Mouse (Mus musculus): Measurements from ENCODE around the gene Map3k14. TPM values are rescaled to one million over a fixed set of nuclear protein-coding genes. Genes with fewer than 3 reads are reported as not detected.

Gene Map3k14
- total and polyA plus RNA-seq, 3 experiments, result 0.39 to 0.99 TPM; not detected in 1

GRCm38 (mm10) chr11:103262412-103263267 is 4.6 kb downstream of the Map3k14 start:
- Histone ChIP-seq H3K9me3 (replicated peaks; ENCODE audit: insufficient read depth, low read length) (no peaks in the 10 kb centered on the region), H3K4me1 (ENCODE audit: control insufficient read depth in 1 of 2, insufficient read depth in 2 of 2, low read length in 2 of 2) (peaks cover 9 to 30% of the 10 kb centered on the region in 2 experiments), H3K9ac (ENCODE audit: control insufficient read depth, low read depth, low read length, poor library complexity, severe bottlenecking) (no peak overlapping the region), H3K4me3 (ENCODE audit: control insufficient read depth in 1 of 2, insufficient read depth in 1 of 2, low read depth in 2 of 2, low read length in 2 of 2) (no peak overlapping the region), H3K27ac (ENCODE audit: control insufficient read depth, low read depth, low read length) (no peak overlapping the region), H3K27me3 (ENCODE audit: control insufficient read depth in 1 of 2, insufficient read depth in 2 of 2, low read length in 2 of 2) (no peaks in the 10 kb centered on the region), H3K79me2 (ENCODE audit: control insufficient read depth, insufficient read depth, low read length, poor library complexity) (no peaks in the 10 kb centered on the region; the same call in 1 of the 2 replicates), H3K36me3 (ENCODE audit: control insufficient read depth in 1 of 2, insufficient read depth in 2 of 2, low read length in 2 of 2) (peaks cover 0 to 27% of the 10 kb centered on the region in 2 experiments; a peak in 2 of 4 replicates)
- TF ChIP-seq MXI1 (IDR thresholded peaks at IDR 0.05; ENCODE audit: low read depth, low read length), result no peak
- no peak for TF ChIP-seq CHD1 (IDR thresholded peaks at IDR 0.05; ENCODE audit: low read depth, low read length)
- no peak for TF ChIP-seq ETS1 (IDR thresholded peaks at IDR 0.05; ENCODE audit: low read depth, low read length)
- no peak for TF ChIP-seq HCFC1 (IDR thresholded peaks at IDR 0.05; ENCODE audit: low read depth, low read length)
- no peak for TF ChIP-seq NRF1 (IDR thresholded peaks at IDR 0.05; ENCODE audit: insufficient read depth, low read depth, low read length, poor library complexity, severe bottlenecking)
- no peak for TF ChIP-seq GABPA (IDR thresholded peaks at IDR 0.05; ENCODE audit: low read depth, low read length)
- no peak for DNase-seq (ENCODE audit: low read depth, low spot score)

- TF ChIP-seq CTCF (IDR thresholded peaks at IDR 0.05 in 2 of 3, conservative IDR thresholded peaks at IDR 0.05 in 1 of 3; ENCODE audit: control insufficient read depth in 1 of 3, insufficient read depth in 1 of 3, low read depth in 2 of 3, low read length in 3 of 3, poor library complexity in 1 of 3, severe bottlenecking in 1 of 3) (no peak), ZC3H11A (IDR thresholded peaks at IDR 0.05; ENCODE audit: low read depth, low read length) (no peak), ETS1 (IDR thresholded peaks at IDR 0.05; ENCODE audit: low read depth, low read length) (no peak), KAT2A (conservative IDR thresholded peaks at IDR 0.05; ENCODE audit: low read depth, low read length) (no peak), ELF1 (IDR thresholded peaks at IDR 0.05; ENCODE audit: low read depth, low read length) (no peak), MYC (IDR thresholded peaks at IDR 0.05; ENCODE audit: low read depth, low read length) (no peak), POLR2AphosphoS2 (IDR thresholded peaks at IDR 0.05; ENCODE audit: low read length) (no peak), SIN3A (IDR thresholded peaks at IDR 0.05; ENCODE audit: low read length) (no peak), POLR2A (IDR thresholded peaks at IDR 0.05; ENCODE audit: control insufficient read depth in 1 of 2, insufficient read depth in 1 of 2, low read depth in 1 of 2, low read length in 2 of 2, poor library complexity in 1 of 2) (no peak), TAL1 (IDR thresholded peaks at IDR 0.05; ENCODE audit: low read length) (no peak), USF1 (IDR thresholded peaks at IDR 0.05; ENCODE audit: low read depth, low read length) (no peak), MAX (IDR thresholded peaks at IDR 0.05; ENCODE audit: low read length) (no peak), MEF2A (IDR thresholded peaks at IDR 0.05; ENCODE audit: extremely low read depth, insufficient replicate concordance, low read depth, low read length, poor library complexity, severe bottlenecking) (no peak), CHD2 (IDR thresholded peaks at IDR 0.05; ENCODE audit: low read length) (no peak), USF2 (IDR thresholded peaks at IDR 0.05; ENCODE audit: borderline replicate concordance in 1 of 2, insufficient read depth in 1 of 2, low read depth in 1 of 2, low read length in 2 of 2) (no peak), EP300 (IDR thresholded peaks at IDR 0.05; ENCODE audit: low read depth in 1 of 2, low read length in 2 of 2) (no peak), MYB (IDR thresholded peaks at IDR 0.05; ENCODE audit: low read depth, low read length) (no peak), RAD21 (IDR thresholded peaks at IDR 0.05; ENCODE audit: low read depth, low read length) (no peak), TBP (IDR thresholded peaks at IDR 0.05; ENCODE audit: low read depth, low read length) (no peak), NELFE (IDR thresholded peaks at IDR 0.05; ENCODE audit: low read depth, low read length) (no peak)
- no peaks in the 10 kb centered on the region for H3K27me3 ChIP-seq (ENCODE audit: control insufficient read depth in 1 of 2, insufficient read depth in 2 of 2, low read length in 2 of 2)
- DNase-seq (ENCODE audit: low read depth, low spot score), result no peak
- H3K9ac ChIP-seq (ENCODE audit: control insufficient read depth, low read depth, low read length, poor library complexity, severe bottlenecking), result no peak overlapping the region
- peaks cover 9 to 34% of the 10 kb centered on the region in 2 experiments for H3K4me1 ChIP-seq (ENCODE audit: control insufficient read depth in 1 of 2, insufficient read depth in 2 of 2, low read length in 2 of 2)
- no peaks in the 10 kb centered on the region for H3K79me2 ChIP-seq (ENCODE audit: control insufficient read depth, insufficient read depth, low read length, poor library complexity)
- H3K27ac ChIP-seq (ENCODE audit: control insufficient read depth, low read depth, low read length), result no peak overlapping the region
- no peak overlapping the region for H3K4me3 ChIP-seq (ENCODE audit: control insufficient read depth in 1 of 2, insufficient read depth in 1 of 2, low read depth in 2 of 2, low read length in 2 of 2)
- no peaks in the 10 kb centered on the region for H3K9me3 ChIP-seq (replicated peaks; ENCODE audit: insufficient read depth, low read length)
- H3K36me3 ChIP-seq (ENCODE audit: control insufficient read depth in 1 of 2, insufficient read depth in 2 of 2, low read length in 2 of 2), result peaks cover 0 to 30% of the 10 kb centered on the region in 2 experiments; a peak in 2 of 4 replicates
These were observed 5.4 kb downstream of the Map3k14 start for GRCm38 (mm10) chr11:103261671-103262411.

All from MEL (cell line).